Mouse (Mus musculus) forebrain, embryonic 12.5 days (tissue): ENCODE results near the gene Cdc45. TPM values are rescaled to one million over a fixed set of nuclear protein-coding genes. Genes with fewer than 3 reads are reported as not detected.

Source experiments
- ATAC-seq: fragments of 200-750 bp; cut with Nextera tagmentation; 2 replicates; pipeline ENCODE4 v1.8.0; 2017; ENCODE audit warnings: moderate TSS enrichment; ENCODE audit not compliant: low FRiP score
- H3K27ac ChIP-seq: fragments of 300-500 bp; sonication (generic); 2 replicates; pipeline ENCODE4 v1.5.1; 2016; ENCODE audit warnings: mild to moderate bottlenecking
- H3K27me3 ChIP-seq: fragments of 300-500 bp; sonication (generic); 2 replicates; pipeline ENCODE4 v1.6.1; 2016; ENCODE audit warnings: mild to moderate bottlenecking
- H3K36me3 ChIP-seq: fragments of 300-500 bp; sonication (generic); replicated peaks from 2 replicates; pipeline ENCODE4 v1.6.1; 2016; ENCODE audit warnings: mild to moderate bottlenecking
- H3K4me1 ChIP-seq: fragments of 300-500 bp; sonication (generic); 2 replicates; pipeline ENCODE4 v1.6.1; 2016
- H3K4me2 ChIP-seq: fragments of 300-500 bp; sonication (generic); 2 replicates; pipeline ENCODE4 v1.6.1; 2016; ENCODE audit warnings: mild to moderate bottlenecking, moderate library complexity
- H3K4me3 ChIP-seq: fragments of 300-500 bp; sonication (generic); replicated peaks from 2 replicates; pipeline ENCODE4 v1.5.1; 2016; ENCODE audit warnings: mild to moderate bottlenecking
- H3K9ac ChIP-seq: fragments of 300-500 bp; sonication (generic); 2 replicates; pipeline ENCODE4 v1.6.1; 2016; ENCODE audit warnings: mild to moderate bottlenecking
- H3K9me3 ChIP-seq: fragments of 300-500 bp; sonication (generic); 2 replicates; pipeline ENCODE4 v1.6.1; 2016
- WGBS: fragments of 180-500 bp; shearing (Covaris S2); methylation state at CpG from one replicate; pipeline ENCODE4 v1.1.7; 2016; 5-methylcytosine and 5-hydroxymethylcytosine counted together
- polyA plus RNA-seq: library from polyadenylated mRNA; unstranded; fragments of >200 nt; fragmentation: Nextera tagmentation; extraction: Ambion mirVana; gene quantifications from 2 replicates; pipeline ENCODE4 v1.2.1, GENCODE M21; 2016

Cdc45 gene
- polyA plus RNA-seq, 1 experiment from 2014 or later = 56.6 TPM

GRCm38 (mm10) chr16:18822356-18822755 lies 10.6 kb upstream of the Cdc45 start:
- no peak for ATAC-seq
- H3K36me3 ChIP-seq = peaks cover 98% of the 10 kb centered on the region

GRCm38 (mm10) chr16:18812385-18812910 lies 661 bp upstream of the Cdc45 start:
- WGBS = 2% methylated on average over 31 of the region's 31 CpGs
- no peaks in the 10 kb centered on the region for H3K9me3 ChIP-seq

More at GRCm38 (mm10) chr16:18822356-18822755, 10.6 kb upstream of the Cdc45 start:
- no peaks in the 10 kb centered on the region for H3K27me3 ChIP-seq
- no peak overlapping the region for H3K4me3 ChIP-seq
- H3K27ac ChIP-seq = no peak overlapping the region
- no peaks in the 10 kb centered on the region for H3K9me3 ChIP-seq
- H3K4me2 ChIP-seq = no peak overlapping the region
- WGBS = 79% methylated on average over 1 of the region's 1 CpGs
- no peak overlapping the region for H3K9ac ChIP-seq
- no peaks in the 10 kb centered on the region for H3K4me1 ChIP-seq

GRCm38 (mm10) chr16:18811032-18811431 lies 755 bp downstream of the Cdc45 start:
- no peaks in the 10 kb centered on the region for H3K9me3 ChIP-seq
- peaks cover 21% of the 10 kb centered on the region for H3K4me1 ChIP-seq
- H3K4me3 ChIP-seq = peak overlapping the region; percentile 82
- peak; percentile 8 for ATAC-seq
- 5% methylated on average over 5 of the region's 5 CpGs for WGBS
- peak overlapping the region; percentile 74 for H3K4me2 ChIP-seq
- peaks cover 46% of the 10 kb centered on the region for H3K36me3 ChIP-seq
- H3K27me3 ChIP-seq = no peaks in the 10 kb centered on the region
- no peak overlapping the region for H3K27ac ChIP-seq
- H3K9ac ChIP-seq = peak overlapping the region; percentile 59

More at GRCm38 (mm10) chr16:18812385-18812910, 661 bp upstream of the Cdc45 start:
- peaks cover 46% of the 10 kb centered on the region for H3K36me3 ChIP-seq
- H3K9ac ChIP-seq = peak overlapping the region; percentile 80
- peaks cover 21% of the 10 kb centered on the region for H3K4me1 ChIP-seq
- peak overlapping the region; percentile 74 for H3K4me2 ChIP-seq
- no peaks in the 10 kb centered on the region for H3K27me3 ChIP-seq
- peak overlapping the region; percentile 82 for H3K4me3 ChIP-seq
- peak; percentile 47 for ATAC-seq
- H3K27ac ChIP-seq = peak overlapping the region; percentile 72; the same call in 1 of the 2 replicates

GRCm38 (mm10) chr16:18809001-18809400 lies 2.8 kb downstream of the Cdc45 start:
- H3K36me3 ChIP-seq = peaks cover 44% of the 10 kb centered on the region
- peaks cover 21% of the 10 kb centered on the region for H3K4me1 ChIP-seq
- H3K9me3 ChIP-seq = no peaks in the 10 kb centered on the region
- H3K4me3 ChIP-seq = no peak overlapping the region
- H3K4me2 ChIP-seq = no peak overlapping the region
- H3K27ac ChIP-seq = no peak overlapping the region
- ATAC-seq = no peak
- no peaks in the 10 kb centered on the region for H3K27me3 ChIP-seq
- H3K9ac ChIP-seq = no peak overlapping the region
- 92% methylated on average over 5 of the region's 5 CpGs for WGBS

- ATAC-seq = no peak
- H3K36me3 ChIP-seq = peaks cover 57% of the 10 kb centered on the region
- H3K4me2 ChIP-seq = no peak overlapping the region
- no peaks in the 10 kb centered on the region for H3K27me3 ChIP-seq
- 95% methylated on average over 2 of the region's 2 CpGs for WGBS
- no peak overlapping the region for H3K27ac ChIP-seq
- H3K9me3 ChIP-seq = no peaks in the 10 kb centered on the region
- H3K4me1 ChIP-seq = peaks cover 6% of the 10 kb centered on the region; the same call in 1 of the 2 replicates
- H3K4me3 ChIP-seq = no peak overlapping the region
- no peak overlapping the region for H3K9ac ChIP-seq
Measured at GRCm38 (mm10) chr16:18805746-18806145, 6.0 kb downstream of the Cdc45 start.

- Histone ChIP-seq H3K36me3 (peaks cover 73% of the 10 kb centered on the region), H3K27ac (no peak overlapping the region), H3K27me3 (no peaks in the 10 kb centered on the region), H3K4me2 (no peak overlapping the region), H3K9me3 (no peaks in the 10 kb centered on the region), H3K9ac (no peak overlapping the region), H3K4me1 (no peaks in the 10 kb centered on the region), H3K4me3 (no peak overlapping the region)
- 0 out of 2 replicates have a peak, but pooled peaks have one; percentile 39 for ATAC-seq
- WGBS = 75% methylated on average over 2 of the region's 2 CpGs
Measured at GRCm38 (mm10) chr16:18798841-18799240, 12.9 kb downstream of the Cdc45 start.

- Histone ChIP-seq H3K9me3 (no peaks in the 10 kb centered on the region), H3K4me1 (no peaks in the 10 kb centered on the region), H3K27ac (no peak overlapping the region), H3K27me3 (no peaks in the 10 kb centered on the region), H3K9ac (no peak overlapping the region), H3K4me2 (no peak overlapping the region), H3K36me3 (peaks cover 77% of the 10 kb centered on the region), H3K4me3 (no peak overlapping the region)
- no peak for ATAC-seq
- 94% methylated on average over 5 of the region's 5 CpGs for WGBS
Measured at GRCm38 (mm10) chr16:18798151-18798550, 13.6 kb downstream of the Cdc45 start.

GRCm38 (mm10) chr16:18796645-18797044 lies 15.1 kb downstream of the Cdc45 start:
- WGBS = 89% methylated on average over 7 of the region's 7 CpGs

GRCm38 (mm10) chr16:18795223-18795899 lies 16.4 kb downstream of the Cdc45 start:
- Histone ChIP-seq H3K4me2 (no peak overlapping the region), H3K36me3 (peaks cover 88% of the 10 kb centered on the region), H3K27ac (no peak overlapping the region), H3K4me3 (no peak overlapping the region), H3K27me3 (no peaks in the 10 kb centered on the region), H3K4me1 (no peaks in the 10 kb centered on the region), H3K9me3 (no peaks in the 10 kb centered on the region), H3K9ac (no peak overlapping the region)
- no peak for ATAC-seq
- 93% methylated on average over 11 of the region's 11 CpGs for WGBS

More at GRCm38 (mm10) chr16:18796645-18797044, 15.1 kb downstream of the Cdc45 start:
- Histone ChIP-seq H3K36me3 (peaks cover 88% of the 10 kb centered on the region), H3K4me3 (no peak overlapping the region), H3K27me3 (no peaks in the 10 kb centered on the region), H3K4me1 (no peaks in the 10 kb centered on the region), H3K27ac (no peak overlapping the region), H3K4me2 (no peak overlapping the region), H3K9me3 (no peaks in the 10 kb centered on the region), H3K9ac (no peak overlapping the region)
- no peak for ATAC-seq

GRCm38 (mm10) chr16:18788627-18789406 lies 23.0 kb downstream of the Cdc45 start:
- no peaks in the 10 kb centered on the region for H3K4me1 ChIP-seq

GRCm38 (mm10) chr16:18786652-18787051 lies 25.1 kb downstream of the Cdc45 start:
- Histone ChIP-seq H3K27ac (no peak overlapping the region), H3K27me3 (no peaks in the 10 kb centered on the region), H3K4me2 (no peak overlapping the region), H3K36me3 (peaks cover 84% of the 10 kb centered on the region), H3K9me3 (no peaks in the 10 kb centered on the region), H3K4me3 (no peak overlapping the region), H3K4me1 (no peaks in the 10 kb centered on the region), H3K9ac (no peak overlapping the region)
- WGBS = 95% methylated on average over 10 of the region's 10 CpGs
- no peak for ATAC-seq

More at GRCm38 (mm10) chr16:18788627-18789406, 23.0 kb downstream of the Cdc45 start:
- no peak overlapping the region for H3K4me2 ChIP-seq
- no peak overlapping the region for H3K4me3 ChIP-seq
- no peaks in the 10 kb centered on the region for H3K27me3 ChIP-seq
- 93% methylated on average over 10 of the region's 10 CpGs for whole genome bisulfite sequencing
- H3K27ac ChIP-seq = no peak overlapping the region
- H3K9me3 ChIP-seq = no peaks in the 10 kb centered on the region
- H3K9ac ChIP-seq = no peak overlapping the region
- ATAC-seq = no peak
- H3K36me3 ChIP-seq = peaks cover 85% of the 10 kb centered on the region

- WGBS = 71% methylated on average over 1 of the region's 1 CpGs
- H3K4me1 ChIP-seq = no peaks in the 10 kb centered on the region
- no peak overlapping the region for H3K9ac ChIP-seq
- H3K27me3 ChIP-seq = no peaks in the 10 kb centered on the region
- H3K4me3 ChIP-seq = no peak overlapping the region
- H3K4me2 ChIP-seq = no peak overlapping the region
- ATAC-seq = no peak
- peaks cover 80% of the 10 kb centered on the region for H3K36me3 ChIP-seq
- no peak overlapping the region for H3K27ac ChIP-seq
- H3K9me3 ChIP-seq = no peaks in the 10 kb centered on the region
Measured at GRCm38 (mm10) chr16:18785485-18785884, 26.3 kb downstream of the Cdc45 start.
